In genomic region chr12:82189076-82189675, GRCm38 (mm10) we compare ENCODE assay signal across 10 mouse cellular contexts. TPM values are rescaled to one million over a fixed set of nuclear protein-coding genes. Genes with fewer than 3 reads are reported as not detected.
DNase-seq lines count a peak whose midpoint lies in the region; ATAC-seq and TF ChIP-seq lines count a peak whose summit lies in the region.
"Had no signal": no experiment of that assay in that cellular context is flagged by ENCODE, and none has a peak within 500 bp of the region (broad histone marks: within the 10 kb centered on the region; RNA-seq: fewer than 3 reads in every experiment).

No protein-coding gene starts in this region.

- H3K27me3 ChIP-seq in kidney, embryonic 14.5 days (ENCODE audit: control insufficient read depth, insufficient read depth, low read length), result no peaks in the 10 kb centered on the region
- no peaks in the 10 kb centered on the region for H3K27me3 ChIP-seq in ES-Bruce4 (ENCODE audit: control insufficient read depth, insufficient read depth, low read length, poor library complexity, severe bottlenecking)
- H3K27me3 ChIP-seq in embryonic facial prominence, embryonic 13.5 days, result no peaks in the 10 kb centered on the region
- no peaks in the 10 kb centered on the region for H3K27me3 ChIP-seq in liver, embryonic 14.5 days (ENCODE audit: control insufficient read depth, insufficient read depth, low read length)
- no peaks in the 10 kb centered on the region for H3K27me3 ChIP-seq in midbrain, postnatal 0 days (ENCODE audit: insufficient read depth, low read length)
- H3K27me3 ChIP-seq: midbrain, embryonic 12.5 days had no signal

- no peak overlapping the region for H3K4me2 ChIP-seq in kidney, embryonic 14.5 days (replicated peaks; ENCODE audit: low read depth, low read length)
- H3K4me2 ChIP-seq in embryonic facial prominence, embryonic 13.5 days, result peak overlapping the region; percentile 35
- H3K4me2 ChIP-seq in liver, embryonic 14.5 days (ENCODE audit: low read depth), result peak overlapping the region; percentile 52; the same call in 1 of the 2 replicates
- H3K4me2 ChIP-seq in midbrain, postnatal 0 days (ENCODE audit: low read depth, low read length, poor library complexity, severe bottlenecking), result no peak overlapping the region
- H3K4me2 ChIP-seq: midbrain, embryonic 12.5 days had no signal

- peak overlapping the region; percentile 61; the same call in 1 of the 2 replicates for H3K27ac ChIP-seq in kidney, embryonic 14.5 days (ENCODE audit: low read depth, low read length)
- peak overlapping the region; percentile 55; the same call in 1 of the 2 replicates for H3K27ac ChIP-seq in ES-Bruce4 (ENCODE audit: insufficient read depth, low read length)
- peak overlapping the region; percentile 69 for H3K27ac ChIP-seq in embryonic facial prominence, embryonic 13.5 days
- H3K27ac ChIP-seq in liver, embryonic 14.5 days, result no peak overlapping the region
- H3K27ac ChIP-seq in midbrain, postnatal 0 days (ENCODE audit: low read depth, low read length), result no peak overlapping the region
- H3K27ac ChIP-seq: midbrain, embryonic 12.5 days had no signal

- H3K9me3 ChIP-seq in kidney, embryonic 14.5 days (ENCODE audit: control insufficient read depth, low read length), result no peaks in the 10 kb centered on the region
- H3K9me3 ChIP-seq in ES-Bruce4 (replicated peaks; ENCODE audit: control insufficient read depth, insufficient read depth, low read length, poor library complexity, severe bottlenecking), result no peaks in the 10 kb centered on the region
- H3K9me3 ChIP-seq in embryonic facial prominence, embryonic 13.5 days, result no peaks in the 10 kb centered on the region
- no peaks in the 10 kb centered on the region for H3K9me3 ChIP-seq in liver, embryonic 14.5 days (ENCODE audit: control insufficient read depth, low read length)
- H3K9me3 ChIP-seq in midbrain, postnatal 0 days (ENCODE audit: low read length), result no peaks in the 10 kb centered on the region
- H3K9me3 ChIP-seq: midbrain, embryonic 12.5 days had no signal

- 12% methylated on average over 6 of the region's 6 CpGs for WGBS in kidney, embryonic 14.5 days
- 7% methylated on average over 6 of the region's 6 CpGs for WGBS in embryonic facial prominence, embryonic 13.5 days
- WGBS in liver, embryonic 14.5 days (ENCODE audit: insufficient replicate concordance), result 61% methylated on average over 6 of the region's 6 CpGs
- WGBS in midbrain, postnatal 0 days, result 58% methylated on average over 6 of the region's 6 CpGs

- no peak for TF ChIP-seq POLR2A in ES-Bruce4 (IDR thresholded peaks at IDR 0.05; ENCODE audit: insufficient read depth, low read length)

- ATAC-seq in kidney, embryonic 14.5 days (ENCODE audit: low FRiP score, low TSS enrichment), result peak; percentile 87
- peak; percentile 78; the same call in 1 of the 2 replicates for ATAC-seq in embryonic facial prominence, embryonic 13.5 days (ENCODE audit: insufficient number of reproducible peaks, insufficient read depth, low FRiP score, low TSS enrichment, low read depth)
- ATAC-seq in liver, embryonic 14.5 days (ENCODE audit: insufficient read depth), result no peak
- ATAC-seq in midbrain, postnatal 0 days (ENCODE audit: low FRiP score), result no peak

- no peak for DNase-seq in kidney, postnatal 14 days
- no peak for DNase-seq in liver, embryonic 14.5 days (ENCODE audit: low read depth in 3 of 3, low spot score in 3 of 3)
- DNase-seq in spleen, postnatal 36 days (ENCODE audit: low spot score in 2 of 2), result no peak
- DNase-seq in midbrain, postnatal 0 days (ENCODE audit: low spot score), result no peak
- DNase-seq in ovary, postnatal 14 days (ENCODE audit: low spot score), result no peak
- DNase-seq: gastrocnemius, postnatal 36 days had no signal

- no peak for TF ChIP-seq EP300 in ES-Bruce4 (IDR thresholded peaks at IDR 0.05; ENCODE audit: insufficient read depth, low read depth, low read length)
- no peak for TF ChIP-seq EP300 in liver, embryonic 14.5 days (IDR thresholded peaks at IDR 0.05; ENCODE audit: low read depth)

- H3K4me1 ChIP-seq in kidney, embryonic 14.5 days (ENCODE audit: control insufficient read depth, insufficient read depth, low read length), result peaks cover 32% of the 10 kb centered on the region
- H3K4me1 ChIP-seq in ES-Bruce4 (ENCODE audit: control insufficient read depth, insufficient read depth, low read length), result peaks cover 18% of the 10 kb centered on the region
- peaks cover 69% of the 10 kb centered on the region for H3K4me1 ChIP-seq in embryonic facial prominence, embryonic 13.5 days
- H3K4me1 ChIP-seq in liver, embryonic 14.5 days (replicated peaks; ENCODE audit: control insufficient read depth in 2 of 2, insufficient read depth in 2 of 2, low read length in 1 of 2), result peaks cover 11 to 51% of the 10 kb centered on the region in 2 experiments
- H3K4me1 ChIP-seq in midbrain, postnatal 0 days (ENCODE audit: insufficient read depth, low read length), result no peaks in the 10 kb centered on the region

- no peak overlapping the region for H3K4me3 ChIP-seq in kidney, embryonic 14.5 days (ENCODE audit: low read length)
- no peak overlapping the region for H3K4me3 ChIP-seq in ES-Bruce4 (ENCODE audit: low read depth, low read length)
- no peak overlapping the region for H3K4me3 ChIP-seq in embryonic facial prominence, embryonic 13.5 days
- no peak overlapping the region for H3K4me3 ChIP-seq in liver, embryonic 14.5 days (ENCODE audit: insufficient read depth in 1 of 2, low read depth in 2 of 2, low read length in 2 of 2)
- H3K4me3 ChIP-seq in midbrain, postnatal 0 days (ENCODE audit: low read depth, low read length), result no peak overlapping the region
- H3K4me3 ChIP-seq: midbrain, embryonic 12.5 days had no signal

- H3K9ac ChIP-seq in kidney, embryonic 14.5 days (ENCODE audit: low read depth, low read length), result no peak overlapping the region
- H3K9ac ChIP-seq in ES-Bruce4 (ENCODE audit: low read depth, poor library complexity, severe bottlenecking), result no peak overlapping the region
- H3K9ac ChIP-seq in embryonic facial prominence, embryonic 13.5 days, result no peak overlapping the region
- no peak overlapping the region for H3K9ac ChIP-seq in liver, embryonic 14.5 days (replicated peaks)
- H3K9ac ChIP-seq in midbrain, postnatal 0 days (replicated peaks; ENCODE audit: low read length, poor library complexity, severe bottlenecking), result no peak overlapping the region
- H3K9ac ChIP-seq: midbrain, embryonic 12.5 days had no signal

- H3K36me3 ChIP-seq in kidney, embryonic 14.5 days (ENCODE audit: control insufficient read depth, insufficient read depth, low read length), result no peaks in the 10 kb centered on the region; the same call in 1 of the 2 replicates
- H3K36me3 ChIP-seq in ES-Bruce4 (ENCODE audit: control insufficient read depth, insufficient read depth, low read length, poor library complexity, severe bottlenecking), result no peaks in the 10 kb centered on the region
- 0 out of 2 replicates have a peak, but pooled peaks cover 3% of the 10 kb centered on the region for H3K36me3 ChIP-seq in embryonic facial prominence, embryonic 13.5 days
- no peaks in the 10 kb centered on the region for H3K36me3 ChIP-seq in liver, embryonic 14.5 days (replicated peaks; ENCODE audit: control insufficient read depth, insufficient read depth, low read depth)
- H3K36me3 ChIP-seq in midbrain, postnatal 0 days (ENCODE audit: insufficient read depth, low read length), result no peaks in the 10 kb centered on the region
- H3K36me3 ChIP-seq: midbrain, embryonic 12.5 days had no signal

- no peak for TF ChIP-seq CTCF in ES-Bruce4 (IDR thresholded peaks at IDR 0.05; ENCODE audit: low read depth, low read length)
- no peak for TF ChIP-seq CTCF in liver, embryonic 14.5 days (IDR thresholded peaks at IDR 0.05; ENCODE audit: low read depth)
- no peak for TF ChIP-seq CTCF in midbrain, postnatal 0 days (IDR thresholded peaks at IDR 0.05)

RNA-seq across cellular contexts. Expression of gene Sipa1l1, which starts 20.1 kb away (rescaled TPM):
- polyA plus RNA-seq in kidney, embryonic 14.5 days (2014; fragmentation: Nextera tagmentation; extraction: Ambion mirVana), result 28.6 and 43.8 TPM in 2 replicates
- 44.9 and 49.1 TPM in 2 replicates for polyA plus RNA-seq in ES-Bruce4 (2011; ENCODE audit: insufficient read depth, insufficient read length, low read depth, missing spikeins)
- 34.8 and 36.5 TPM in 2 replicates for polyA plus RNA-seq in embryonic facial prominence, embryonic 13.5 days (2015; fragmentation: Nextera tagmentation; extraction: Ambion mirVana)
- polyA plus RNA-seq in liver, embryonic 14.5 days (2012; rRNA removed), result 2.2 and 2.7 TPM in 2 replicates
- 2.6 TPM in 2 replicates for polyA plus RNA-seq in liver, embryonic 14.5 days (2014; fragmentation: Nextera tagmentation; extraction: Ambion mirVana)
- total RNA-seq in midbrain, postnatal 0 days (2014; rRNA removed), result 22.2 and 25.6 TPM in 2 replicates
- polyA plus RNA-seq in midbrain, postnatal 0 days (2015; fragmentation: Nextera tagmentation; extraction: Ambion mirVana), result 6.2 and 7.1 TPM in 2 replicates

Comparison
In these comparisons a context has a peak if more than half of its experiments do, and no peak if none do; other contexts are left out.
1. ATAC-seq: peak in kidney, embryonic 14.5 days (single experiment) and embryonic facial prominence, embryonic 13.5 days (single experiment); none in liver, embryonic 14.5 days (single experiment) and midbrain, postnatal 0 days (single experiment).
2. H3K27ac ChIP-seq: peak in kidney, embryonic 14.5 days (single experiment), ES-Bruce4 (single experiment) and embryonic facial prominence, embryonic 13.5 days (single experiment); none in liver, embryonic 14.5 days (single experiment) and midbrain, postnatal 0 days (single experiment).
3. H3K4me2 ChIP-seq: peak in embryonic facial prominence, embryonic 13.5 days (single experiment) and liver, embryonic 14.5 days (single experiment); none in kidney, embryonic 14.5 days (single experiment) and midbrain, postnatal 0 days (single experiment).